Mouse (Mus musculus) lung, postnatal 10 days (tissue): Measurements from ENCODE around the gene Lrrc56.
A peak's percentile ranks its signal among the peaks of the same experiment; 100 is the strongest.

Experiments
- DNase-seq: peaks from one replicate; pipeline ENCODE4 v3.0.0; 2021

Gene Lrrc56

GRCm38 (mm10) chr7:141193948-141194347 lies at the start of gene Lrrc56, which contains the start of gene Hras:
Lrrc56 (plus strand) TSS chr7:141194157.
Hras (minus strand) TSS chr7:141194005.
- DNase-seq: peak; percentile 99

GRCm38 (mm10) chr7:141144650-141145049 lies 49.3 kb upstream of the Lrrc56 start:
- DNase-seq: no peak

- no peak for DNase-seq
These were observed 48.6 kb upstream of the Lrrc56 start for GRCm38 (mm10) chr7:141145403-141145802.

- no peak for DNase-seq
These were observed 47.8 kb upstream of the Lrrc56 start for GRCm38 (mm10) chr7:141146043-141146595.

GRCm38 (mm10) chr7:141147044-141147443 lies 46.9 kb upstream of the Lrrc56 start:
- DNase-seq: no peak

GRCm38 (mm10) chr7:141148639-141149038 lies 45.3 kb upstream of the Lrrc56 start:
- DNase-seq: no peak

- no peak for DNase-seq
These were observed 38.6 kb upstream of the Lrrc56 start for GRCm38 (mm10) chr7:141155362-141155761.

- no peak for DNase-seq
These were observed 29.6 kb upstream of the Lrrc56 start for GRCm38 (mm10) chr7:141164397-141164796.

- DNase-seq: no peak
These were observed 29.1 kb upstream of the Lrrc56 start for GRCm38 (mm10) chr7:141164850-141165249.

GRCm38 (mm10) chr7:141167901-141168517 lies 25.9 kb upstream of the Lrrc56 start:
- DNase-seq: peak; percentile 83

- peak; percentile 89 for DNase-seq
These were observed 25.4 kb upstream of the Lrrc56 start for GRCm38 (mm10) chr7:141168518-141168953.

GRCm38 (mm10) chr7:141169300-141169699 lies 24.7 kb upstream of the Lrrc56 start:
- peak; percentile 75 for DNase-seq

GRCm38 (mm10) chr7:141169866-141170265 lies 24.1 kb upstream of the Lrrc56 start:
- no peak for DNase-seq

GRCm38 (mm10) chr7:141172116-141173006 lies 21.6 kb upstream of the Lrrc56 start, which contains the start of gene Rnh1:
Rnh1 (minus strand) TSS chr7:141172857.
- DNase-seq: peak; percentile 95

- no peak for DNase-seq
These were observed 20.6 kb upstream of the Lrrc56 start for GRCm38 (mm10) chr7:141173323-141173850.

GRCm38 (mm10) chr7:141175068-141175467 lies 18.9 kb upstream of the Lrrc56 start:
- DNase-seq: no peak

GRCm38 (mm10) chr7:141176173-141176572 lies 17.8 kb upstream of the Lrrc56 start:
- DNase-seq: peak; percentile 91

- no peak for DNase-seq
These were observed 5.8 kb upstream of the Lrrc56 start for GRCm38 (mm10) chr7:141188194-141188593.

GRCm38 (mm10) chr7:141188733-141189132 lies 5.2 kb upstream of the Lrrc56 start:
- DNase-seq: no peak

GRCm38 (mm10) chr7:141190220-141190619 lies 3.7 kb upstream of the Lrrc56 start:
- no peak for DNase-seq

- DNase-seq: peak; percentile 58
These were observed 2.9 kb upstream of the Lrrc56 start for GRCm38 (mm10) chr7:141191036-141191435.

- DNase-seq: no peak
These were observed 1.9 kb upstream of the Lrrc56 start for GRCm38 (mm10) chr7:141191796-141192685.
